Mouse (Mus musculus): ENCODE measurements around the gene C530008M17Rik.

DNA sequence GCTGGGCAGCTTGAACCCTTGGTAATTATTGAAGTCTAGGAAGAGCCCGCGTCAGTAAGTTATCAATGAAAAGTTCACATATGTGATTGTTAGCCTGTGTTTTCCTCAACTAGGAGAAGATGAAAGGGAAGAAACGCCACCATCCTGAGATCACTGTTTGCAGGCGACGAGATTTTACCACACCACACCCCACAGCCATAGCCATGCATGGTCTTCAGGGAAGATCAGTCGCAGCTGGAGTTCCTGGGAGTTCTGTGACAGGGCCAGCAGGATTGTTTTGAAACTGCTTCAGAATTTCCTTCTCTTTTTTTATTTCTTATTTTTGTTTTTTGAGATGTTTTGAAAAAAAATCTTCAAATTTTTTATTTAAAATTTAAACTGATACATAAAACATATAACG, 8.6 kb downstream of the C530008M17Rik start:
- TF ChIP-seq CTCF (IDR thresholded peaks at IDR 0.05; ENCODE audit: extremely low read depth, insufficient read depth, low read length), result no peak
- no peak for TF ChIP-seq POLR2A (IDR thresholded peaks at IDR 0.05; ENCODE audit: extremely low read depth, insufficient read depth, low read length)

All from cortical plate, adult 2 months (tissue).